Mouse (Mus musculus) brain, embryonic 14.5 days (tissue): ENCODE measurements around the gene Moap1. TPM values are rescaled to one million over a fixed set of nuclear protein-coding genes. Genes with fewer than 3 reads are reported as not detected.

Experiments
- DNase-seq: peaks from one replicate; pipeline ENCODE4 v3.0.0-alpha.2; 2011; ENCODE audit warnings: low read depth
- CTCF ChIP-seq: fragments of 200-500 bp; IDR thresholded peaks from 2 replicates; pipeline ENCODE4 v1.5.1; 2012; ENCODE audit warnings: inconsistent platforms, mild to moderate bottlenecking, moderate library complexity, borderline replicate concordance; ENCODE audit not compliant: insufficient read depth, insufficient read length; ENCODE audit errors: extremely low read depth
- POLR2A ChIP-seq: fragments of 200-500 bp; IDR thresholded peaks from 2 replicates; pipeline ENCODE4 v1.6.1; 2012; ENCODE audit warnings: mild to moderate bottlenecking, inconsistent platforms, borderline replicate concordance; ENCODE audit not compliant: poor library complexity, insufficient read depth, insufficient read length, severe bottlenecking; ENCODE audit errors: extremely low read depth
- polyA plus RNA-seq: library from polyadenylated mRNA; depleted of rRNA; stranded (reverse); fragments of >200 nt; gene quantifications from 2 replicates; pipeline ENCODE4 v1.2.3, GENCODE M21; 2012

Gene Moap1
- polyA plus RNA-seq, 1 experiment: 11.6 TPM

DNA sequence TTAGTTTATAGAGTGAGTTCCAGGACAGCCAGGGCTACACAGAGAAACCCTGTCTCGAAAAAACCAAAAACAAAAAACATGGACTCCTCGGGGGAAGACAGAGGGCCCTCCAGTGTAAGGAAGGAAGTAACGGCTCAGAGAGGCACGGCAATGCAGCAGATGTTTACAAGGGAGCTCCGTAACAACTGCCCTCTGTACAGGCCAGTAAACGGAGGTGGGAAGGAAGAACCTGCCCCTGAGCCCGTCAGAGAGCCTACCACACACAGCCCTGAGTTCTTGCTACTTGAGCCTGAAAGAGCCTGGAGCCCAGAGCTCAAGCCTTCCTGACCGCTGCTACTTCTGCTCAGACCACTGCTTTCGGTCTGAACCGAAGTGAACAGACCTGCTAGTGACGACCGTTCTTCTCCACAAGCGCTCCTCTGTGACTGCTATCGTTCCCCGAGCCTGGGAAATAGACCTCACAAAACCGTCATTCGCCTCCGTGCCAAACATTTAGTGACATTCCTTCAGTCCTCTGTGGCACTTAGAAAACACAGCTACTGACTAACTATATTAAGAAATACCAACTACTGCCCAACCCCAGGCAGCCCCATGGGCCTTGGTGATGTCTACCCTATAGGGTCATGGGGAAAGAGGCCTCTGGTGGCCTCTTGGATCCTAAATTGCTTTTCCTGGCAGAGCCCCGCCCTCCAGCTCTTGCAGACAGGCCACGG lies 30.2 kb downstream of the Moap1 start:
- DNase-seq: no peak
- TF ChIP-seq CTCF: no peak
- TF ChIP-seq POLR2A: no peak

- TF ChIP-seq POLR2A (no peak), CTCF (no peak)
- DNase-seq: no peak
These were observed 32.5 kb downstream of the Moap1 start for GRCm38 (mm10) chr12:102710851-102711375.

DNA sequence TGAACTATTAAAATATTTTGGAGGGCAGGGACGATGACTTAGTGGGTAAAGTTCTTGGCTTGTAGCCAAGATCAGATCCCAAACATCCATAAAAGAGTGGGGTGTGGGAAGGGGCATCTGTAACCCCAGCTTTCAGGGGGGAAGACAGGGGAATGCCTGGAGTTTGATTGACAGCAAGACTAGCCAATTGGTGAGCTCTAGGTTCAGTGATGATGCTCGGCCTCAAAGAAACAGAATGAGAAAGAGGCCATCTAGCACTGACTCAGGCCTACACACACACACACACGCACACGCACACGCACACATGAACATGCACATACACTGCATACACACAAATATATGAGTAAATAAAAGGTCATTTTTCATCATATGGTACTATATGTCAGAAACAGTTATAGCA lies 33.6 kb downstream of the Moap1 start:
- DNase-seq: no peak
- TF ChIP-seq CTCF: no peak
- TF ChIP-seq POLR2A: no peak

DNA sequence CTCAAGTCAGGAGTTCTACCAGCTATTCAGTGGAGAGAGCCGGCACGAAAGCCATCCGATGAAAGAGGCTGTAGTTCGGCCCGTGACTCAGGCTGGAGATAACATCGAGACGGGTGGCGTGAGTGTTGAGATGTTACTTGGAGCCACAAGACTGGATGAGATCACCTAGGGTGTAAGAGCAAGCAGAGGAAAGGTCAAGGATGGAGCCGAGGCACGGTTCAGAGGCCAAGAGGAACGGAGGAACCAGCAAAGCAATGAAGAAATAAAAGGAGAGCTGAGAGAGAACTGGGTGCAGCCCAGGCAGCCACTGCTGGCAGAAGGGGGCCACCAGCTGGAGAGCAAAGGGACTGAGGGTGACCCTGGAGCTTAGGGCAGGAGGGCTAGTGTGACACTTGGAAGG lies 35.2 kb downstream of the Moap1 start:
- no peak for DNase-seq
- no peak for TF ChIP-seq POLR2A
- TF ChIP-seq CTCF: peak; percentile 27; the same call in 1 of the 2 replicates

DNA sequence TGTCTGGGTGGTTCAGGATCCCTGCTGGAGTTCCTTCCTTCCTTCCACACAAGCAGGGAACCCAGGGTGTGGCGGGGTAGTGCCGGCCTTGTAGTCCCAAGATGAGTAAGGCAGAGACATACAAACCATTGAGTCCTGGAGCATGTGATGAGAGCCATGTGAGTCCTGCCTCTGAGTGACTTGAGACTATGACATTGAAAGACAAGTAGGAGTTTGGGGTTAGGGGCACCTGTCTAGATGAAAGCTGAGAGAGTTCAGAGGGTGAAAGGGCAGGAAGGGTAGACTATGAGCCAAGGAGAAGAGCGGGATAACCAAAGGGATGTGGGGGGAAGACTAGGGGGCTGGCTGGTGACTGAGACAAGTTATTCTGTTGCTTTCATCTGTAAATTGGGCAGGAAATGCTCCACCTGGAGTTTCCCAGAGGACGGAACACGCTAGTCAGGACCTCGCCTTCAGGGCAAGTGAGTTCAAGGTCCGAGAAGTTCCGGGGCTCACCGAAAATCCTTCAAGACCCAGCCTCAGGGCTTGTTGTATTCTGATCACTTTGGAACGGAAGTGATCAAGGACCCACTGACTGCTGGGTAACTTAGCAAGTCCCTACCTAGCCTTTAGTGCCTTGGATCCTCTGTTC lies 36.5 kb downstream of the Moap1 start:
- no peak for DNase-seq
- TF ChIP-seq CTCF: no peak
- TF ChIP-seq POLR2A: no peak

GRCm38 (mm10) chr12:102705906-102706640 lies 37.4 kb downstream of the Moap1 start:
- DNase-seq: no peak
- TF ChIP-seq POLR2A (no peak), CTCF (no peak)

- TF ChIP-seq POLR2A (no peak), CTCF (peak; percentile 88)
- DNase-seq: peak; percentile 89
These were observed 38.1 kb downstream of the Moap1 start for GRCm38 (mm10) chr12:102705216-102705871.

- TF ChIP-seq CTCF (no peak), POLR2A (peak; percentile 48)
- DNase-seq: peak; percentile 76
These were observed 38.8 kb downstream of the Moap1 start, which contains the start of gene Itpk1 for GRCm38 (mm10) chr12:102704457-102705198. Gene Itpk1, minus strand, starts transcription at chr12:102704930.

DNA sequence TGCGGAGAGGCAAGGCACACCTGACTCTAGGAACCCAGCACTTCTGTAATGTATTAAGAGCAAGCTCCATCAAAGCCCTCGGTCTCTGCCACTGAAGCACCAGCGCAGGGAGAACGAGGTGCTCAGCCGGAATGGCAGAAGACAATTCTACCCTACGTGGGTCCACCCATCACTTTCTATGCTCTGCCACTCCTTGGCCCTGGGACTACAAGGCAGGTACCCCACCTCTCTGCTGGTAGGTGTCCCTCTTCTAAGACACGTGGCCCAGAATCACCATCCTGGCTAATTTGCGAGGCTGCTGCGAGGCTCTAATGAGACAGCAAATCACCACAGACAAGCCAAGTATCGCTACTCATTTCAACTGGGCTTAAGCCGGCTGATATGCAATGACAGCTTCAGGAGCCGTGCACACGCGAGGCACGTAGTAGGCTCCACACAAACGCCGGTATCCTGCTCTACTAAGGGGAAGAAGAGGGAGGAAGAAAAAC lies 39.5 kb downstream of the Moap1 start:
- TF ChIP-seq POLR2A: no peak
- no peak for TF ChIP-seq CTCF
- peak; percentile 66 for DNase-seq

DNA sequence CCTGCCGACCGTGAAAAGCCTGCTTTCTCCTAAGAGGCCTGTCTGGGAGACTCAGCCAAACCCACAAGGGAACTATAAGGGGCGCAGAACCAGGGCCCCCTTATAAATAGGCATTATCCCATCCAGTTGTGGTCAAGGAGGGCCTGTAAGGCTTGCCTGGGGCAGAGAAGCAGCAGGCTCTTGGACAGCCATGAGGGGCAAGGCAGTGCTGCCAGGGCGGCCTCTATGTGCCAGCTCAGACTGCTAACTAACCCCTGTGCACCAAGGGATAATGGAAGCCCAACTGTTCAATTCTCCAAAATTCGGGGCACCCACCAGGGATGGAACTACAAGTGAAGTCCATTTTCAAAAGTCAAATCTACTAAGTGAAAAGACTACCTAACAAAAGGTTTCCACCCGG lies 40.0 kb downstream of the Moap1 start:
- DNase-seq: no peak
- TF ChIP-seq CTCF (no peak), POLR2A (no peak)
